Mouse (Mus musculus) thymus, adult 2 months (tissue): ENCODE measurements around the gene Sptssa. TPM values are rescaled to one million over a fixed set of nuclear protein-coding genes. Genes with fewer than 3 reads are reported as not detected.

Experiments
- DNase-seq: peaks from one replicate; pipeline ENCODE4 v3.0.0; 2021
- H3K27ac ChIP-seq: fragments of 200-500 bp; 2 replicates; pipeline ENCODE4 v1.5.1; 2012; ENCODE audit warnings: low read length, control low read depth; ENCODE audit not compliant: control insufficient read depth, insufficient read depth
- H3K27me3 ChIP-seq: fragments of 200-500 bp; 2 replicates; pipeline ENCODE4 v1.6.1; 2012; ENCODE audit warnings: mild to moderate bottlenecking, low read length, moderate library complexity, mixed read lengths; ENCODE audit not compliant: control insufficient read depth, insufficient read depth
- H3K36me3 ChIP-seq: fragments of 200-500 bp; 2 replicates; pipeline ENCODE4 v1.6.1; 2012; ENCODE audit warnings: mild to moderate bottlenecking, low read length, moderate library complexity; ENCODE audit not compliant: control insufficient read depth, insufficient read depth
- H3K4me1 ChIP-seq: fragments of 200-500 bp; replicated peaks from 2 replicates; pipeline ENCODE4 v1.6.1; 2012; ENCODE audit warnings: low read length; ENCODE audit not compliant: control insufficient read depth, insufficient read depth
- H3K4me3 ChIP-seq: fragments of 200-500 bp; 2 replicates; pipeline ENCODE4 v1.5.1; 2012; ENCODE audit warnings: mild to moderate bottlenecking, low read length, control low read depth, moderate library complexity; ENCODE audit not compliant: control insufficient read depth, insufficient read depth
- CTCF ChIP-seq: fragments of 200-500 bp; IDR thresholded peaks from 2 replicates; pipeline ENCODE4 v1.5.1; 2012; ENCODE audit warnings: mild to moderate bottlenecking, control low read depth, low read length, moderate library complexity, borderline replicate concordance; ENCODE audit not compliant: control insufficient read depth, poor library complexity, insufficient read depth; ENCODE audit errors: extremely low read depth
- POLR2A ChIP-seq: fragments of 200-500 bp; IDR thresholded peaks from 2 replicates; pipeline ENCODE4 v1.6.1; 2012; ENCODE audit warnings: mild to moderate bottlenecking, low read length, control low read depth, moderate library complexity; ENCODE audit not compliant: control insufficient read depth, poor library complexity, insufficient read depth; ENCODE audit errors: extremely low read depth
- WGBS: fragments of 180-500 bp; shearing (Covaris S2); methylation state at CpG from one replicate; pipeline ENCODE4 v1.1.7; 2018; 5-methylcytosine and 5-hydroxymethylcytosine counted together
- polyA plus RNA-seq: library from polyadenylated mRNA; depleted of rRNA; stranded (reverse); fragments of >200 nt; gene quantifications from 2 replicates; pipeline ENCODE4 v1.2.3, GENCODE M21; 2012

Sptssa gene
- polyA plus RNA-seq, 1 experiment, result 92.1 TPM

DNA sequence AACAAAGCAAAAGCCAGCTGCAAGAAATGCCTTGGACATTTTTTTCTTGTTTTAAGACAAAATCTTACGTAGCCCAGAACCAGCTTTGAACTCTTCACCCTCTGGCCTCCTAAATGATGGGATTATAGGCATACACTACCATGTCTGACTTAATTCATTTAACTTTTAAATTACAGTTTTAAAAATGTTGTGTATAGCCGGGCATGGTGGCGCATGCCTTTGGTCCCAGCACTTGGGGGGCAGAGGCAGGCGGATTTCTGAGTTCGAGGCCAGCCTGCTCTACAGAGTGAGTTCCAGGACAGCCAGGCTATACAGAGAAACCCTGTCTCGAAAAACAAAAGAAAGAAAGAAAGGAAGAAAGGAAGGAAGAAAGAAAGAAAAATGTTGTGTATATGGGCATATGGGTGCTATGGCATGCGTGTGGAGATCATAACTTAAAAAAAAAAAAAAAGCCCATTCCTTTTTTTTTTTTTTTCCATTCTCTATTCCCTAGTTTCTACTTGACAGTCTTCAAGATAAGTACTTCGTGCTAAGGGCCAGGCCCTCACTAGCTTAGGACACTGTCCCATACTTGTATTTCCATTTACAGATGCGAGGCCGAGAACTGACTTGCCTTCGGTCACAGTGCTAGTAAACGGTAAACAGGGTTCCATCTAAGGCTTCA is 38.6 kb upstream of the Sptssa start:
- Histone ChIP-seq H3K27ac (peak overlapping the region; percentile 70), H3K27me3 (no peaks in the 10 kb centered on the region), H3K36me3 (peaks cover 9% of the 10 kb centered on the region), H3K4me3 (peak overlapping the region; percentile 85), H3K4me1 (peaks cover 3% of the 10 kb centered on the region)
- 35% methylated on average over 12 of the region's 12 CpGs for WGBS
- DNase-seq, result no peak
- no peak for TF ChIP-seq CTCF
- TF ChIP-seq POLR2A, result no peak

GRCm38 (mm10) chr12:54689082-54689481 is 32.7 kb upstream of the Sptssa start:
- TF ChIP-seq CTCF, result no peak
- TF ChIP-seq POLR2A, result no peak
- Histone ChIP-seq H3K4me1 (no peaks in the 10 kb centered on the region), H3K36me3 (peaks cover 58% of the 10 kb centered on the region), H3K4me3 (no peak overlapping the region), H3K27me3 (no peaks in the 10 kb centered on the region), H3K27ac (no peak overlapping the region)
- WGBS, result 98% methylated on average over 5 of the region's 5 CpGs
- no peak for DNase-seq

DNA sequence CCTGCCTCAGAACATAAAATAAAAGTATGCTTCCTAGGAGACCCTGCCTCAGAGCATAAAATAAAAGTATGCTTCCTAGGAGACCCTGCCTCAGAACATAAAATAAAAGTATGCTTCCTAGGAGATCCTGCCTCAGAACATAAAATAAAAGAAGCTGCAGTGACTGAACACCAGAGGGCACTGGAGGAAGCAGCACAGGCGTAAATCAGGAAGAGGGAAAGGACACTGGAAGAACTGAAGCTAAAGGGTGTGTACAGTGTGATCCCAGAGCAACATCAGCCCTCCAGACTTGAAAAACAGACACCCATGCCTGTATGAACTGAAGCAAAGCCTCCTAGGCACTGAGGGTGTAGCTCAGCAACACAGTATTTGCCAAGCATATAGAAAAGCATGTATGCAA is 26.8 kb upstream of the Sptssa start:
- no peaks in the 10 kb centered on the region for H3K4me1 ChIP-seq
- H3K27me3 ChIP-seq, result no peaks in the 10 kb centered on the region
- H3K4me3 ChIP-seq, result no peak overlapping the region
- H3K27ac ChIP-seq, result no peak overlapping the region
- TF ChIP-seq POLR2A (no peak), CTCF (no peak)
- no peak for DNase-seq
- WGBS, result 61% methylated on average over 1 of the region's 1 CpGs
- H3K36me3 ChIP-seq, result peaks cover 44% of the 10 kb centered on the region

- Histone ChIP-seq H3K4me1 (no peaks in the 10 kb centered on the region), H3K27me3 (no peaks in the 10 kb centered on the region), H3K27ac (no peak overlapping the region), H3K36me3 (peaks cover 56% of the 10 kb centered on the region), H3K4me3 (no peak overlapping the region)
- DNase-seq, result no peak
- TF ChIP-seq POLR2A (no peak), CTCF (no peak)
- WGBS, result 97% methylated on average over 9 of the region's 9 CpGs
These were observed 20.3 kb upstream of the Sptssa start for GRCm38 (mm10) chr12:54676709-54677108.

GRCm38 (mm10) chr12:54675396-54675795 is 19.0 kb upstream of the Sptssa start:
- TF ChIP-seq CTCF, result no peak
- TF ChIP-seq POLR2A, result no peak
- no peaks in the 10 kb centered on the region for H3K27me3 ChIP-seq
- H3K4me1 ChIP-seq, result no peaks in the 10 kb centered on the region
- 97% methylated on average over 4 of the region's 4 CpGs for WGBS
- H3K36me3 ChIP-seq, result peaks cover 56% of the 10 kb centered on the region
- no peak overlapping the region for H3K4me3 ChIP-seq
- no peak for DNase-seq
- H3K27ac ChIP-seq, result no peak overlapping the region

- no peak for DNase-seq
- no peak overlapping the region for H3K4me3 ChIP-seq
- TF ChIP-seq CTCF, result no peak
- no peak for TF ChIP-seq POLR2A
- 99% methylated on average over 4 of the region's 4 CpGs for WGBS
- no peaks in the 10 kb centered on the region for H3K27me3 ChIP-seq
- no peaks in the 10 kb centered on the region for H3K4me1 ChIP-seq
- peaks cover 28% of the 10 kb centered on the region for H3K36me3 ChIP-seq
- no peak overlapping the region for H3K27ac ChIP-seq
These were observed 14.9 kb upstream of the Sptssa start for GRCm38 (mm10) chr12:54671262-54671661.

GRCm38 (mm10) chr12:54668141-54668540 is 11.8 kb upstream of the Sptssa start:
- no peak for TF ChIP-seq CTCF
- no peak for TF ChIP-seq POLR2A
- Histone ChIP-seq H3K27me3 (no peaks in the 10 kb centered on the region), H3K4me3 (no peak overlapping the region), H3K4me1 (no peaks in the 10 kb centered on the region), H3K36me3 (peaks cover 10% of the 10 kb centered on the region), H3K27ac (no peak overlapping the region)
- WGBS, result 100% methylated on average over 1 of the region's 1 CpGs
- DNase-seq, result no peak
